Mouse (Mus musculus) midbrain, embryonic 11.5 days (tissue): ENCODE results near the gene Sytl1. TPM values are rescaled to one million over a fixed set of nuclear protein-coding genes. Genes with fewer than 3 reads are reported as not detected.

Source experiments
- ATAC-seq: fragments of 200-750 bp; cut with Nextera tagmentation; 2 replicates; pipeline ENCODE4 v1.8.0; 2017; ENCODE audit warnings: moderate TSS enrichment, moderate library complexity; ENCODE audit not compliant: low FRiP score
- DNase-seq: peaks from one replicate; pipeline ENCODE4 v3.0.0; 2015; ENCODE audit warnings: low spot score; ENCODE audit errors: missing footprints
- H3K27ac ChIP-seq: fragments of 300-500 bp; sonication (generic); 2 replicates; pipeline ENCODE4 v1.5.1; 2014; ENCODE audit warnings: low read depth, low read length
- H3K27me3 ChIP-seq: fragments of 300-500 bp; sonication (generic); 2 replicates; pipeline ENCODE4 v1.6.1; 2014; ENCODE audit warnings: mild to moderate bottlenecking, low read length, moderate library complexity, mixed read lengths; ENCODE audit not compliant: control insufficient read depth, insufficient read depth
- H3K36me3 ChIP-seq: fragments of 300-500 bp; sonication (generic); 2 replicates; pipeline ENCODE4 v1.6.1; 2014; ENCODE audit warnings: mild to moderate bottlenecking, low read length, moderate library complexity, mixed read lengths; ENCODE audit not compliant: control insufficient read depth, insufficient read depth
- H3K4me1 ChIP-seq: fragments of 300-500 bp; sonication (generic); 2 replicates; pipeline ENCODE4 v1.6.1; 2014; ENCODE audit warnings: low read length; ENCODE audit not compliant: control insufficient read depth, insufficient read depth
- H3K4me2 ChIP-seq: fragments of 300-500 bp; sonication (generic); 2 replicates; pipeline ENCODE4 v1.6.1; 2014; ENCODE audit warnings: mild to moderate bottlenecking, moderate library complexity
- H3K4me3 ChIP-seq: fragments of 300-500 bp; sonication (generic); 2 replicates; pipeline ENCODE4 v1.5.1; 2014; ENCODE audit warnings: low read depth, low read length
- H3K9ac ChIP-seq: fragments of 300-500 bp; sonication (generic); 2 replicates; pipeline ENCODE4 v1.6.1; 2014; ENCODE audit warnings: low read length
- H3K9me3 ChIP-seq: fragments of 300-500 bp; sonication (generic); 2 replicates; pipeline ENCODE4 v1.6.1; 2016; ENCODE audit warnings: low read length; ENCODE audit not compliant: control insufficient read depth
- WGBS: fragments of 180-500 bp; shearing (Covaris S2); extraction: QIAGEN DNeasy Blood & Tissue Kit; methylation state at CpG from one replicate; pipeline ENCODE4 v1.1.7; 2014; 5-methylcytosine and 5-hydroxymethylcytosine counted together
- polyA plus RNA-seq: library from polyadenylated mRNA; unstranded; fragments of >200 nt; fragmentation: Nextera tagmentation; extraction: Ambion mirVana; gene quantifications from 2 replicates; pipeline ENCODE4 v1.2.1, GENCODE M21; 2014

The Sytl1 gene
- polyA plus RNA-seq, 1 experiment from 2014 or later: 0.37 TPM

GRCm38 (mm10) chr4:133204379-133204778 is 58.5 kb downstream of the Sytl1 start:
- H3K27me3 ChIP-seq: no peaks in the 10 kb centered on the region
- WGBS: 62% methylated on average over 7 of the region's 7 CpGs
- peak overlapping the region; percentile 13; the same call in 1 of the 2 replicates for H3K27ac ChIP-seq
- H3K4me2 ChIP-seq: no peak overlapping the region
- DNase-seq (no peak), ATAC-seq (no peak)
- no peak overlapping the region for H3K9ac ChIP-seq
- H3K4me3 ChIP-seq: no peak overlapping the region
- H3K36me3 ChIP-seq: no peaks in the 10 kb centered on the region
- H3K4me1 ChIP-seq: peaks cover 17% of the 10 kb centered on the region
- no peaks in the 10 kb centered on the region for H3K9me3 ChIP-seq

DNA sequence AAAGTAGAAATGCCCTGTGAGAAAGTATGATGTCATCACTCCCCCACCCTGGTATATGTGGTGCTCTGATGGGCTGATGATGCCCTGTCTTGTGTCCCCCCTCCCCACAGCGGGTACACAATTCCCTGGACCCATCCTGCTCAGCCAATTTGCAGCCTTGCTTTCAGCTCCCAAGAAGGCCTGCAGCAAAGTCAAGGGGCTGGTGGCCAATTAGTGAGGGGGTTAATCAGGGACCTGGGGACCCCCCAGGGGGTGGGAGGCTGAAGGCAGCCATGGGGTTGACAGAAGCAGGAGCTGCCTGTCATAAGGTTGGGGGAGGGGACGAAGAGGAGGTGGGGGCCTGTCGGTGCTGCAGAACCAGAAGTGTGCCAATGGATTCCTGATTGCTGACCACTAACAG is 59.3 kb downstream of the Sytl1 start:
- H3K36me3 ChIP-seq: no peaks in the 10 kb centered on the region
- WGBS: 68% methylated on average over 3 of the region's 3 CpGs
- no peak overlapping the region for H3K27ac ChIP-seq
- no peak overlapping the region for H3K4me2 ChIP-seq
- H3K27me3 ChIP-seq: no peaks in the 10 kb centered on the region
- H3K4me3 ChIP-seq: no peak overlapping the region
- DNase-seq (no peak), ATAC-seq (no peak)
- no peak overlapping the region for H3K9ac ChIP-seq
- H3K9me3 ChIP-seq: no peaks in the 10 kb centered on the region
- peaks cover 22% of the 10 kb centered on the region for H3K4me1 ChIP-seq

Other genes starting within 250 kb of the Sytl1 start
- gene Wasf2, start 132.6 kb downstream of the Sytl1 start, polyA plus RNA-seq: 38.3 and 40.1 TPM in 2 replicates
- gene Cd164l2, start 51.0 kb downstream of the Sytl1 start, polyA plus RNA-seq: 0.23 and 0.47 TPM in 2 replicates
- gene Gpr3, start 50.6 kb downstream of the Sytl1 start, polyA plus RNA-seq: 0.10 and 0.55 TPM in 2 replicates
- 1.3 and 2.0 TPM in 2 replicates for gene Map3k6, start 22.3 kb downstream of the Sytl1 start, polyA plus RNA-seq
- gene Tmem222, start 14.7 kb upstream of the Sytl1 start, polyA plus RNA-seq: 71.2 and 82.0 TPM in 2 replicates
- 21.0 and 22.2 TPM in 2 replicates for gene Wdtc1, start 90.4 kb upstream of the Sytl1 start, polyA plus RNA-seq
- 4.6 and 5.6 TPM in 2 replicates for gene Slc9a1, start 106.6 kb upstream of the Sytl1 start, polyA plus RNA-seq
- gene Tent5b, start 217.0 kb upstream of the Sytl1 start, polyA plus RNA-seq: 0.22 and 0.53 TPM in 2 replicates
- 1.5 TPM in 2 replicates for gene Trnp1, start 235.4 kb upstream of the Sytl1 start, polyA plus RNA-seq